Mouse (Mus musculus) ES-Bruce4 (cell line): ENCODE measurements at regions not wholly inside any gene's neighbourhood (a gene's known extent, or its start where the extent isn't known, plus 50 kb on each side); places are given as distances from the start of the nearest gene placed in this dataset.

Experiments
- CTCF ChIP-seq: IDR thresholded peaks from one replicate; pipeline ENCODE4 v1.8.1; 2011; ENCODE audit warnings: low read depth, low read length
- EP300 ChIP-seq: IDR thresholded peaks from 2 replicates; pipeline ENCODE4 v1.6.1; 2011; ENCODE audit warnings: low read depth, low read length; ENCODE audit not compliant: insufficient read depth
- POLR2A ChIP-seq: IDR thresholded peaks from one replicate; pipeline ENCODE4 v1.8.1; 2011; ENCODE audit warnings: low read length; ENCODE audit not compliant: insufficient read depth

DNA sequence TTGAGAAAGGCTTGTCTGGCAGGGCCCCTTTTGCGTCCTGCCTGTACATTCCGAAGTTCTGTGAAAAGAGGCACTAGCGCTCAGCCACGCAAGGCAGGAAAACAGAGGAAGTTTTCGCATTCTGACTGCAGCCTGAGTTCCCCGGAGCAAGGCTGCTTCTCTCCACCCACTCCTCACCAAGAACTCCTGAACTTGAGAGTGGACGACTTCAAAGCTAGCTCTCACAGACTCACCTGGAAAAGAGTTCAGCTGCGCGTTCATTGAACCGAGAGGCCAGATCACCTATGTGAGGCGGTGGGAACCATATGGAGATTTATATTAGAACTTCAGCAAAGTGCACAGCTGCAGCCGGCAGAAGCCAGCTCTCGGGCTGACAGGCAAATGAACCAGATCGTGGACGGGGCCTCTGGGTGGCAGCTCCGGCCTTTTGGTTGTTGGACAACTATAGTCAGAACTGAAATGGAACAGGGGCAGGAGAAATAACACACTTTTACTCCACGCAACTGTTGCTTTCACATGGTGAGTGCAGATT lies 272.7 kb downstream of the Gm11146 start:
- TF ChIP-seq CTCF: no peak
- TF ChIP-seq POLR2A: no peak
- TF ChIP-seq EP300: no peak
